Mouse (Mus musculus) myocyte (in vitro differentiated cells): Measurements from ENCODE around the gene Rfx4. TPM values are rescaled to one million over a fixed set of nuclear protein-coding genes. Genes with fewer than 3 reads are reported as not detected.

Experiments used
- H3K27me3 ChIP-seq: one replicate; pipeline ENCODE4 v1.6.1; 2011; ENCODE audit not compliant: control insufficient read depth, insufficient read depth, insufficient read length
- H3K36me3 ChIP-seq: one replicate; pipeline ENCODE4 v1.6.1; 2011; ENCODE audit not compliant: control insufficient read depth, insufficient read depth
- H3K4me2 ChIP-seq: one replicate; pipeline ENCODE4 v1.6.1; 2011; ENCODE audit warnings: low read depth, control low read depth
- H3K4me3 ChIP-seq: one replicate; pipeline ENCODE4 v1.5.1; 2011; ENCODE audit warnings: mild to moderate bottlenecking, control low read depth, moderate library complexity
- H3K79me2 ChIP-seq: one replicate; pipeline ENCODE4 v1.6.1; 2011; ENCODE audit not compliant: control insufficient read depth, insufficient read depth
- H3ac ChIP-seq: one replicate; pipeline ENCODE4 v1.6.1; 2011; ENCODE audit not compliant: control insufficient read depth, insufficient read length
- CEBPB ChIP-seq: IDR thresholded peaks from 2 replicates; pipeline ENCODE4 v1.6.1; 2011; ENCODE audit warnings: mild to moderate bottlenecking, moderate library complexity; ENCODE audit not compliant: poor library complexity, insufficient read depth, severe bottlenecking
- E2F4 ChIP-seq: IDR thresholded peaks from one replicate; pipeline ENCODE4 v1.6.1; 2011; ENCODE audit warnings: mild to moderate bottlenecking, control low read depth, moderate library complexity; ENCODE audit not compliant: insufficient read depth
- MAX ChIP-seq: IDR thresholded peaks from one replicate; pipeline ENCODE4 v1.6.1; 2011; ENCODE audit warnings: low read depth, mild to moderate bottlenecking, control low read depth
- MYOD1 ChIP-seq, 3 experiments: IDR thresholded peaks; one replicate each; pipeline ENCODE4 v1.6.1; 2011; ENCODE audit warnings: control low read depth in 2 of 3, low read depth in 2 of 3, mild to moderate bottlenecking in 2 of 3, moderate library complexity in 1 of 3; ENCODE audit not compliant: insufficient read length in 2 of 3, control insufficient read depth in 1 of 3
- MYOG ChIP-seq, 3 experiments: IDR thresholded peaks; one replicate each; pipeline ENCODE4 v1.6.1; 2011; ENCODE audit warnings: control low read depth in 2 of 3, low read depth in 2 of 3, mild to moderate bottlenecking in 2 of 3; ENCODE audit not compliant: insufficient read length in 2 of 3, control insufficient read depth in 1 of 3, insufficient read depth in 1 of 3
- POLR2A ChIP-seq: IDR thresholded peaks from one replicate; pipeline ENCODE4 v1.6.1; 2011; ENCODE audit warnings: low read depth, mild to moderate bottlenecking, control low read depth, moderate library complexity; ENCODE audit not compliant: insufficient read length
- POLR2AphosphoS2 ChIP-seq: IDR thresholded peaks from one replicate; pipeline ENCODE4 v1.6.1; 2011; ENCODE audit warnings: low read depth, control low read depth; ENCODE audit not compliant: insufficient read length
- REST ChIP-seq: IDR thresholded peaks from one replicate; pipeline ENCODE4 v1.6.1; 2011; ENCODE audit warnings: mild to moderate bottlenecking, control low read depth, moderate library complexity; ENCODE audit not compliant: insufficient read depth, insufficient read length
- SRF ChIP-seq: IDR thresholded peaks from one replicate; pipeline ENCODE4 v1.6.1; 2011; ENCODE audit warnings: low read depth; ENCODE audit not compliant: control insufficient read depth, insufficient read length
- TCF12 ChIP-seq: IDR thresholded peaks from one replicate; pipeline ENCODE4 v1.6.1; 2011; ENCODE audit warnings: mild to moderate bottlenecking, control low read depth; ENCODE audit not compliant: poor library complexity, insufficient read depth, severe bottlenecking
- TCF3 ChIP-seq: IDR thresholded peaks from one replicate; pipeline ENCODE4 v1.6.1; 2011; ENCODE audit warnings: low read depth, control low read depth; ENCODE audit not compliant: insufficient read length
- USF1 ChIP-seq: IDR thresholded peaks from one replicate; pipeline ENCODE4 v1.6.1; 2011; ENCODE audit warnings: low read depth, mild to moderate bottlenecking, control low read depth, moderate library complexity
- polyA plus RNA-seq: library from polyadenylated mRNA; unstranded; fragments of >200 nt; fragmentation: generic; extraction: Trizol; gene quantifications from one replicate; pipeline ENCODE4 v1.2.1, GENCODE M21; 2012; ENCODE audit warnings: missing spikeins

The Rfx4 gene
- polyA plus RNA-seq, 1 experiment = 0.12 TPM

GRCm38 (mm10) chr10:84886221-84886627, 130.4 kb downstream of the Rfx4 start:
- Histone ChIP-seq H3ac (no peak overlapping the region), H3K79me2 (no peaks in the 10 kb centered on the region), H3K27me3 (no peaks in the 10 kb centered on the region), H3K4me2 (peak overlapping the region; percentile 77), H3K4me3 (no peak overlapping the region), H3K36me3 (no peaks in the 10 kb centered on the region)
- TF ChIP-seq SRF (no peak), POLR2A (peak; percentile 18), TCF12 (peak; percentile 32), E2F4 (no peak), USF1 (no peak), MYOD1 (IDR thresholded peaks at IDR 0.05; ENCODE audit: control insufficient read depth in 1 of 3, insufficient read length in 2 of 3, low read depth in 2 of 3) (peak; percentile 22 to 87 (median 81)), TCF3 (peak; percentile 50), POLR2AphosphoS2 (no peak), MYOG (IDR thresholded peaks at IDR 0.05; ENCODE audit: control insufficient read depth in 1 of 3, insufficient read depth in 1 of 3, insufficient read length in 2 of 3, low read depth in 2 of 3) (peak in 1 of 3 experiments; percentile 74)

GRCm38 (mm10) chr10:84886785-84887184, 130.9 kb downstream of the Rfx4 start:
- no peak overlapping the region for H3K4me3 ChIP-seq
- H3K79me2 ChIP-seq = no peaks in the 10 kb centered on the region
- H3K4me2 ChIP-seq = peak overlapping the region; percentile 77
- no peaks in the 10 kb centered on the region for H3K36me3 ChIP-seq
- H3ac ChIP-seq = no peak overlapping the region
- H3K27me3 ChIP-seq = no peaks in the 10 kb centered on the region
- TF ChIP-seq MYOD1 (IDR thresholded peaks at IDR 0.05; ENCODE audit: control insufficient read depth in 1 of 3, insufficient read length in 2 of 3, low read depth in 2 of 3) (no peak), POLR2A (no peak), REST (no peak), TCF12 (no peak), CEBPB (no peak), SRF (no peak), USF1 (no peak), POLR2AphosphoS2 (no peak), MYOG (IDR thresholded peaks at IDR 0.05; ENCODE audit: control insufficient read depth in 1 of 3, insufficient read depth in 1 of 3, insufficient read length in 2 of 3, low read depth in 2 of 3) (no peak), MAX (no peak), TCF3 (no peak)

GRCm38 (mm10) chr10:84889096-84889846, 133.4 kb downstream of the Rfx4 start:
- TF ChIP-seq SRF = no peak
- no peak for TF ChIP-seq MYOG (IDR thresholded peaks at IDR 0.05; ENCODE audit: control insufficient read depth in 1 of 3, insufficient read depth in 1 of 3, insufficient read length in 2 of 3, low read depth in 2 of 3)
- no peak for TF ChIP-seq TCF12
- TF ChIP-seq USF1 = no peak
- TF ChIP-seq CEBPB = no peak
- TF ChIP-seq E2F4 = no peak
- TF ChIP-seq REST = no peak
- no peak for TF ChIP-seq TCF3
- TF ChIP-seq MYOD1 (IDR thresholded peaks at IDR 0.05; ENCODE audit: control insufficient read depth in 1 of 3, insufficient read length in 2 of 3, low read depth in 2 of 3) = no peak
- no peak for TF ChIP-seq MAX
- TF ChIP-seq POLR2A = no peak
- no peak for TF ChIP-seq POLR2AphosphoS2
- H3K79me2 ChIP-seq = no peaks in the 10 kb centered on the region
- H3ac ChIP-seq = no peak overlapping the region
- no peaks in the 10 kb centered on the region for H3K36me3 ChIP-seq
- H3K4me2 ChIP-seq = no peak overlapping the region
- no peak overlapping the region for H3K4me3 ChIP-seq
- H3K27me3 ChIP-seq = no peaks in the 10 kb centered on the region

- Histone ChIP-seq H3K79me2 (no peaks in the 10 kb centered on the region), H3K4me2 (no peak overlapping the region), H3ac (no peak overlapping the region), H3K27me3 (no peaks in the 10 kb centered on the region), H3K4me3 (no peak overlapping the region), H3K36me3 (no peaks in the 10 kb centered on the region)
- TF ChIP-seq REST = no peak
- no peak for TF ChIP-seq TCF3
- TF ChIP-seq CEBPB = no peak
- TF ChIP-seq SRF = no peak
- no peak for TF ChIP-seq MYOD1 (IDR thresholded peaks at IDR 0.05; ENCODE audit: control insufficient read depth in 1 of 3, insufficient read length in 2 of 3, low read depth in 2 of 3)
- TF ChIP-seq POLR2AphosphoS2 = no peak
- no peak for TF ChIP-seq MYOG (IDR thresholded peaks at IDR 0.05; ENCODE audit: control insufficient read depth in 1 of 3, insufficient read depth in 1 of 3, insufficient read length in 2 of 3, low read depth in 2 of 3)
- no peak for TF ChIP-seq MAX
- no peak for TF ChIP-seq E2F4
These were observed 140.0 kb downstream of the Rfx4 start for GRCm38 (mm10) chr10:84895810-84896358.
